Mouse (Mus musculus): Measurements from ENCODE around the gene Clasp1. TPM values are rescaled to one million over a fixed set of nuclear protein-coding genes. Genes with fewer than 3 reads are reported as not detected.

Clasp1 gene
- polyA plus RNA-seq, 1 experiment from 2014 or later, result 135 TPM

- WGBS, result 81% methylated on average over 6 of the region's 6 CpGs
These were observed 94.7 kb downstream of the Clasp1 start for GRCm38 (mm10) chr1:118483504-118484096.

GRCm38 (mm10) chr1:118485572-118485971 lies 96.7 kb downstream of the Clasp1 start:
- H3K9ac ChIP-seq, result no peak overlapping the region
- no peak overlapping the region for H3K4me3 ChIP-seq
- 85% methylated on average over 3 of the region's 3 CpGs for WGBS
- no peaks in the 10 kb centered on the region for H3K36me3 ChIP-seq (replicated peaks)
- H3K9me3 ChIP-seq, result no peaks in the 10 kb centered on the region
- H3K4me2 ChIP-seq, result no peak overlapping the region
- no peak overlapping the region for H3K27ac ChIP-seq
- ATAC-seq (replicated peaks), result no peak
- no peaks in the 10 kb centered on the region for H3K27me3 ChIP-seq (replicated peaks)
- peaks cover 10% of the 10 kb centered on the region; the same call in 1 of the 2 replicates for H3K4me1 ChIP-seq

More at GRCm38 (mm10) chr1:118483504-118484096, 94.7 kb downstream of the Clasp1 start:
- H3K27ac ChIP-seq, result no peak overlapping the region
- peaks cover 10% of the 10 kb centered on the region; the same call in 1 of the 2 replicates for H3K4me1 ChIP-seq
- H3K4me2 ChIP-seq, result no peak overlapping the region
- no peaks in the 10 kb centered on the region for H3K9me3 ChIP-seq
- no peaks in the 10 kb centered on the region for H3K36me3 ChIP-seq (replicated peaks)
- H3K9ac ChIP-seq, result no peak overlapping the region
- no peak overlapping the region for H3K4me3 ChIP-seq
- no peak for ATAC-seq (replicated peaks)
- H3K27me3 ChIP-seq (replicated peaks), result no peaks in the 10 kb centered on the region

GRCm38 (mm10) chr1:118486021-118486420 lies 97.2 kb downstream of the Clasp1 start:
- no peak overlapping the region for H3K9ac ChIP-seq
- ATAC-seq (replicated peaks), result no peak

GRCm38 (mm10) chr1:118492811-118493210 lies 104.0 kb downstream of the Clasp1 start:
- H3K9me3 ChIP-seq, result no peaks in the 10 kb centered on the region
- no peak for ATAC-seq (replicated peaks)
- no peak overlapping the region for H3K4me3 ChIP-seq
- no peak overlapping the region for H3K4me2 ChIP-seq
- no peaks in the 10 kb centered on the region for H3K27me3 ChIP-seq (replicated peaks)
- H3K4me1 ChIP-seq, result 0 out of 2 replicates have a peak, but pooled peaks cover 3% of the 10 kb centered on the region
- H3K27ac ChIP-seq, result no peak overlapping the region
- H3K9ac ChIP-seq, result no peak overlapping the region
- 87% methylated on average over 3 of the region's 3 CpGs for WGBS
- no peaks in the 10 kb centered on the region for H3K36me3 ChIP-seq (replicated peaks)

More at GRCm38 (mm10) chr1:118486021-118486420, 97.2 kb downstream of the Clasp1 start:
- Histone ChIP-seq H3K4me3 (no peak overlapping the region), H3K4me2 (no peak overlapping the region), H3K36me3 (replicated peaks) (no peaks in the 10 kb centered on the region), H3K4me1 (peaks cover 10% of the 10 kb centered on the region; the same call in 1 of the 2 replicates), H3K27ac (no peak overlapping the region), H3K9me3 (no peaks in the 10 kb centered on the region), H3K27me3 (replicated peaks) (no peaks in the 10 kb centered on the region)

GRCm38 (mm10) chr1:118494551-118494950 lies 105.7 kb downstream of the Clasp1 start:
- Histone ChIP-seq H3K4me1 (0 out of 2 replicates have a peak, but pooled peaks cover 3% of the 10 kb centered on the region), H3K9ac (no peak overlapping the region), H3K36me3 (replicated peaks) (peaks cover 3% of the 10 kb centered on the region; the same call in 1 of the 2 replicates), H3K4me2 (no peak overlapping the region), H3K27ac (peak overlapping the region; percentile 25; the same call in 1 of the 2 replicates), H3K27me3 (replicated peaks) (no peaks in the 10 kb centered on the region), H3K4me3 (no peak overlapping the region), H3K9me3 (no peaks in the 10 kb centered on the region)
- no peak for ATAC-seq (replicated peaks)
- WGBS, result 98% methylated on average over 9 of the region's 9 CpGs

- ATAC-seq (replicated peaks), result peak; percentile 38; the same call in 1 of the 2 replicates
- WGBS, result 85% methylated on average over 5 of the region's 5 CpGs
These were observed 109.5 kb downstream of the Clasp1 start for GRCm38 (mm10) chr1:118498311-118498710.

GRCm38 (mm10) chr1:118500606-118501005 lies 111.7 kb downstream of the Clasp1 start:
- WGBS, result 95% methylated on average over 11 of the region's 11 CpGs
- no peak for ATAC-seq (replicated peaks)
- Histone ChIP-seq H3K36me3 (replicated peaks) (peaks cover 58% of the 10 kb centered on the region), H3K27ac (no peak overlapping the region), H3K27me3 (replicated peaks) (no peaks in the 10 kb centered on the region), H3K4me2 (no peak overlapping the region), H3K9ac (no peak overlapping the region), H3K9me3 (no peaks in the 10 kb centered on the region), H3K4me1 (no peaks in the 10 kb centered on the region), H3K4me3 (no peak overlapping the region)

More at GRCm38 (mm10) chr1:118498311-118498710, 109.5 kb downstream of the Clasp1 start:
- H3K27ac ChIP-seq, result no peak overlapping the region
- H3K27me3 ChIP-seq (replicated peaks), result no peaks in the 10 kb centered on the region
- H3K9ac ChIP-seq, result no peak overlapping the region
- H3K4me1 ChIP-seq, result 0 out of 2 replicates have a peak, but pooled peaks cover 3% of the 10 kb centered on the region
- no peak overlapping the region for H3K4me2 ChIP-seq
- peaks cover 36% of the 10 kb centered on the region for H3K36me3 ChIP-seq (replicated peaks)
- no peak overlapping the region for H3K4me3 ChIP-seq
- no peaks in the 10 kb centered on the region for H3K9me3 ChIP-seq

GRCm38 (mm10) chr1:118501691-118502090 lies 112.8 kb downstream of the Clasp1 start:
- H3K27ac ChIP-seq, result no peak overlapping the region
- no peak for ATAC-seq (replicated peaks)
- no peaks in the 10 kb centered on the region for H3K9me3 ChIP-seq
- no peak overlapping the region for H3K4me3 ChIP-seq
- no peak overlapping the region for H3K9ac ChIP-seq
- H3K27me3 ChIP-seq (replicated peaks), result no peaks in the 10 kb centered on the region
- H3K4me2 ChIP-seq, result no peak overlapping the region
- H3K36me3 ChIP-seq (replicated peaks), result peaks cover 63% of the 10 kb centered on the region
- WGBS, result 95% methylated on average over 2 of the region's 2 CpGs
- H3K4me1 ChIP-seq, result no peaks in the 10 kb centered on the region

- Histone ChIP-seq H3K9me3 (no peaks in the 10 kb centered on the region), H3K36me3 (replicated peaks) (peaks cover 90% of the 10 kb centered on the region), H3K27ac (no peak overlapping the region), H3K9ac (no peak overlapping the region), H3K27me3 (replicated peaks) (no peaks in the 10 kb centered on the region), H3K4me3 (no peak overlapping the region), H3K4me1 (no peaks in the 10 kb centered on the region), H3K4me2 (no peak overlapping the region)
- no peak for ATAC-seq (replicated peaks)
- WGBS, result 88% methylated on average over 1 of the region's 1 CpGs
These were observed 116.9 kb downstream of the Clasp1 start for GRCm38 (mm10) chr1:118505746-118506145.

- H3K4me3 ChIP-seq, result no peak overlapping the region
- no peaks in the 10 kb centered on the region for H3K9me3 ChIP-seq
- no peak overlapping the region for H3K9ac ChIP-seq
- H3K27me3 ChIP-seq (replicated peaks), result no peaks in the 10 kb centered on the region
- H3K4me2 ChIP-seq, result no peak overlapping the region
- 91% methylated on average over 3 of the region's 3 CpGs for WGBS
- H3K4me1 ChIP-seq, result no peaks in the 10 kb centered on the region
- peaks cover 76% of the 10 kb centered on the region for H3K36me3 ChIP-seq (replicated peaks)
- H3K27ac ChIP-seq, result no peak overlapping the region
- no peak for ATAC-seq (replicated peaks)
These were observed 122.1 kb downstream of the Clasp1 start for GRCm38 (mm10) chr1:118510996-118511395.

GRCm38 (mm10) chr1:118511738-118512530 lies 123.1 kb downstream of the Clasp1 start:
- H3K9ac ChIP-seq, result no peak overlapping the region
- H3K27me3 ChIP-seq (replicated peaks), result no peaks in the 10 kb centered on the region
- no peak overlapping the region for H3K27ac ChIP-seq
- no peak for ATAC-seq (replicated peaks)
- no peaks in the 10 kb centered on the region for H3K4me1 ChIP-seq
- peaks cover 76% of the 10 kb centered on the region for H3K36me3 ChIP-seq (replicated peaks)
- 92% methylated on average over 8 of the region's 8 CpGs for WGBS
- no peaks in the 10 kb centered on the region for H3K9me3 ChIP-seq
- no peak overlapping the region for H3K4me2 ChIP-seq
- H3K4me3 ChIP-seq, result no peak overlapping the region

GRCm38 (mm10) chr1:118516256-118516655 lies 127.4 kb downstream of the Clasp1 start:
- Histone ChIP-seq H3K4me1 (no peaks in the 10 kb centered on the region), H3K9me3 (no peaks in the 10 kb centered on the region), H3K27me3 (replicated peaks) (no peaks in the 10 kb centered on the region), H3K4me2 (no peak overlapping the region), H3K4me3 (no peak overlapping the region), H3K9ac (no peak overlapping the region), H3K27ac (no peak overlapping the region), H3K36me3 (replicated peaks) (peaks cover 40% of the 10 kb centered on the region)
- WGBS, result 82% methylated on average over 7 of the region's 7 CpGs
- ATAC-seq (replicated peaks), result no peak
